Mouse (Mus musculus): ENCODE data around the gene Sbno2. TPM values are rescaled to one million over a fixed set of nuclear protein-coding genes. Genes with fewer than 3 reads are reported as not detected.
A peak's percentile ranks its signal among the peaks of the same experiment; 100 is the strongest.
"Not testable (repeated sequence)": the region's sequence is repeated elsewhere in the genome, so short reads cannot be mapped to it uniquely, and the experiment has no call there.

Sbno2 gene
- total RNA-seq, 2 experiments from 2014 or later, result 31.0 to 41.4 TPM

DNA sequence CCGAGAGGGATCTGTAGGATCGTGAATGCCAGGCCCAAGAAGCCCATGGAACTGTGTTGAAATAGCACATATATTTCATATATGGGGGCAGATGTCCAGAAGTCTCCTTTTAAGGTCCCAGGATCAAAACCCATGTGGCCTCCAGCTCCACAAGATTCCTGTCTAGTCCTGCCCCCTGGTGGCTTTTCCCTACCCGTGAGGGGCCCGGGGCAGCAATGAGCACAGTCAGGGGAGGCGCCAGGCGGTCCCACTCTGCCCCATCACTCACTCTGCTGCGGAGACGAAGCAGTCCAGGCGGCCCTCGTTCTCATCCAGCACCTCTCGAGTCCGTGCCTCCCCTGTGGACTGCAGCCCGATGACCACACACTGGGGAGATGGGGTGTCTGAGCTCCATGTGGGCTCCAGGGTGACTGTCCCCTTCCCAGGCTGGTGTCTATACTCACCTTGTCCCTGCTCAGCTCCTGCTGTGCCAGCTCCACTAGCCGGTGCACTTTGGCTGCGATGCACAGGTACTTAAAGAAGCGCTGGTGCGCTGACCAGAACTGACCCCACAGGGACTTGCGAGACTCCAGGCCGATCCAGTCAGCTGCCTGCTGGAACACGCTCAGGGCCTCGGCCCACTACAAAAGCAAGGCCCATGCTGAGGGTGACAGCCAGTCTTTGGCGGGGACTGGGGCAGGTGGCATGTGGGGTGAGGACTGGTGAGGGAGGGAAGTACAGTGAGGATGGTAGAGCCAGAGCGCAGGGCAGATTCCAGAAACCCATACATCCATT lies 41.3 kb downstream of the Sbno2 start:
- DNase-seq (ENCODE audit: low spot score in 2 of 2), result no peak

DNA sequence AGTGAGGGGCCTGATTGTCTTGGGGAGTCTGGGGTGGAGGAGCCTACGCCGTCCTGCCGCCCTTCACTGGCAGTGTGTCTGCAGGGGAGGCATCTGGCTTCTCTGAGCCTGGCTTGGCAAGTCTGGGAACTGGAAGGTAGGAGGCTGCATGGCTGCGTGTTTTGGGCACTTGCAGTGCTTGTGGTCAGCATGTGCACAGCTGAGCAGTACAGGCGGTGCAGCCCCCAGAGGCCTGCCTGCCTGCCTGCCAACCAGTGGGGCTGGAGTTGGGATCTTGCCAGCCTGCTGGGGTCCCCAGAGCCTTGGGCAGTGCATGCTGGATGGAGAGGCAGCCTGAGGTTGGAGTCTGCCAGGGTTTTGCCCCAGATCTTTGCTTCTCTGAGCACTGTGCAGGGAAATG lies 42.3 kb downstream of the Sbno2 start:
- no peak for DNase-seq (ENCODE audit: low spot score in 2 of 2)

- DNase-seq (ENCODE audit: low spot score in 2 of 2), result no peak
Observed at GRCm38 (mm10) chr10:80057683-80058326, 47.6 kb downstream of the Sbno2 start.

GRCm38 (mm10) chr10:80056976-80057682 lies 48.2 kb downstream of the Sbno2 start:
- no peak for DNase-seq (ENCODE audit: low spot score in 2 of 2)

DNA sequence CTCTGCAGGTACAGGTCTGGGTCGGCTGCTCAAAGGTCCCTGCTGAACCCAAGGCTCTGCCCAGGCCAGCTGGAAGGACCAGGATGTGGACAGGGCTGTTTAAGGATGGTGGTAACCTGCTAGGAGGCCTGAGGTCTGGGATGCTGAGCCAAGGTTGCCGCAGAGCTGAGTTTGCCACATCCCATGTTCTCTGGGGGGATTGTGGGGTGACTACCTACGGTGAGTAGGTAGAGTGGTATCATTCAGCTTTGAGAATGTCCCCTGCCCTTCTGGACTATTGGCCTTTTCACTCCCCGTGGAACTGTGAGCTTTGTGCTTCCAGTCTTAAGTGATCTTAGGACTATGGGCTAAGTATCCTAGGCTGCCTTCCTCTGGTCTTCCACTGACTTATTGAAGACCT lies 48.9 kb downstream of the Sbno2 start:
- DNase-seq (ENCODE audit: low spot score in 2 of 2), result no peak

DNA sequence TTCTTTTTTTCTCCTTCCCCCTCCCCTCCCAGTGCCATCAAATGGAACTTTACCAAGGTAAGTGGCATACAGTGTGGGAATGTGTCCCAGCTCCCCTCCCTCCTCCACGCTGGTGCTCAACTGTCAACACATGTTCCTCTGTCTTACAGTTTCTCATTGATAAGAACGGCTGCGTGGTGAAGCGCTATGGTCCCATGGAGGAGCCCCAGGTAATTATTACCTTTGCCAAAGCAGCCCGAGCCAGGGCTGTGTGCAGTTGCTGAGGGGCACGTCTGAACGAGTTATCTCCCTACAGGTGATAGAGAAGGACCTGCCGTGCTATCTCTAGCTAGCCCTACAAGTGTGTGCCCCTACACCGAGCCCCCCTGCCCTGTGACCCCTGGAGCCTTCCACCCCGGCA lies 49.5 kb downstream of the Sbno2 start:
- DNase-seq (ENCODE audit: low spot score in 2 of 2), result no peak

- DNase-seq (ENCODE audit: low spot score in 2 of 2), result no peak
Observed at GRCm38 (mm10) chr10:80055364-80055763, 50.0 kb downstream of the Sbno2 start.

- not testable (repeated sequence) for DNase-seq (ENCODE audit: low spot score in 2 of 2)
Observed at GRCm38 (mm10) chr10:80054911-80055310, 50.5 kb downstream of the Sbno2 start.

- peak; percentile 64 to 71 for DNase-seq (ENCODE audit: low spot score in 2 of 2)
Observed at GRCm38 (mm10) chr10:80053831-80054815, 51.2 kb downstream of the Sbno2 start.

DNA sequence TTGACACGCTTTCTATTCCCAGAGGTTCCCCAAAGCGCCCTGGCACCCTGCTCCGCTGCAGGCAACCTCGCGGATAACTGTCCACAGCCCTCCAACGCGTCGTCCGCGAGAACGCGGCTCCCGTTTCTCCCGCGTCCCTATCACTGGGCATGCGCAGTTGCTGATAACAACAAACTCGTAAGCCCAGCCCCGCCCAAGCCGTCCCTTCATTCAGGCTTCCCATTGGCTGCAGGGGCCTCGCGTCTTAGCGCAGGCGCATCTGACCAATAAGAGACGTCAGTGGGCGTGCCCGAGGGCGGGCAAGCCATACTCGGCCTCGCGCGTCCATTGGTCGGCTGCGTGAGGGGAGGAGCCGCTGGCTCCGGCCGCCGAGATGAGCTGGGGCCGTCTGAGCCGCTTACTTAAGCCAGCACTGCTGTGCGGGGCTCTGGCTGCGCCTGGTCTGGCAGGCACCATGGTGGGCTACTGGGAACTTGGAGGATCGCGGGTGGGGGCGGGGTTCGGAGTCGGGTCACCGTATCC lies 52.1 kb downstream of the Sbno2 start:
- DNase-seq (ENCODE audit: low spot score in 2 of 2), result peak; percentile 98

DNA sequence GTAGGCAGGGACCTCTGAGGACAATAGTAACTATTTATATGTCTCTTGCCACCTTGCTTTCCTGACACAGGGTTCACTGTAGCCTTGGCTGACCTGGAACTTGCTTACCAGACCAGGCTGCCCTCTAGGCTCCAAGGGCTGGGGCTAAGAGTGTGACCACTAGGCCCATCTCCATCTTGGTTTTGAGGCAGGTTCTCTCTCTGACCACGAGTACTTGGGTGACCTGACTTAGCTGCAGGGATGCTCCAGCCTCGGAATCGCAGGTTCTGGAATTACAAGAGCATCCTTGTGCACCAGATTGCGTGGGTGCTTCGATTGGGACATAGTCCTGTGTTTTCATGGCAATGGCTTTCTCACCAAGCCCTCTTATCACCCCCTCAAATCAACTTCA lies 53.0 kb downstream of the Sbno2 start:
- no peak for DNase-seq (ENCODE audit: low spot score in 2 of 2)

DNA sequence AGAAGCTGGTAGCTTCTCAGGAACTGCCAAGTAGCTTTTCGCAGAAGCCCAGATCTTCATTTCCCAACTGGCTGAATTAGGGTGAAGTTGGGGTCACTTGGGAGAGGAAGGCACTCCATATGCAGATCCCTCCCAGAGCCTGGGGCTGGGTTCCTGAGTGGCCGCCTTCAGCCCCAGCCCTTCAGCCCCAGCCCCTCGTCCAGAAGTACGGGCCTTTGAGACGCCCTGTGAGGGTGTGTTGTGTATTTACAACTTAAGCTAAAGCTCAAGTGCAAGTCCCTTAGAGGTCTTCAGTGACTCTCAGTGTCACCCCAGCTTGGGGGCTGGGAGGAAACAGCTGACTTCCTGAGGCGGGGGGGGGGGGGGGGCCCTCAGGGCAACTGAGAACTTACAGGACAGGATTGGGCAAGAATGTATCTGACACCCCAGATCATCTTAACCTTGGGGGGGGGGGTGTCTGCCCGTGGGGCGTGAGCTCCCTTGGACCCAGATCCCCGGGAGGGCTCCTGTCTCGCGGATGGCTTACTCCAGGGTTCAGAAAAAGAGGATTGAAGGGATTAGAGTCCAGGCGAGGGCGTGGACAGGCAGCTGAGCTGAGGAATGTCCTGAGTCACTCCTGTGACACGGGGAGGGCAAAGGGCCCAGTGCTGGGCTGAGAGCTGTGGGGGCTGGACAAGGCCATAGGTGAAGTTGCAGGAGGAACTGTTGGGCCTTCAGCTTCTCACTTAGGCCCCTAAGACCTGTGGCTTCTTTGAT lies 53.6 kb downstream of the Sbno2 start:
- DNase-seq (ENCODE audit: low spot score in 2 of 2), result peak in 1 of 2 experiments; percentile 54

DNA sequence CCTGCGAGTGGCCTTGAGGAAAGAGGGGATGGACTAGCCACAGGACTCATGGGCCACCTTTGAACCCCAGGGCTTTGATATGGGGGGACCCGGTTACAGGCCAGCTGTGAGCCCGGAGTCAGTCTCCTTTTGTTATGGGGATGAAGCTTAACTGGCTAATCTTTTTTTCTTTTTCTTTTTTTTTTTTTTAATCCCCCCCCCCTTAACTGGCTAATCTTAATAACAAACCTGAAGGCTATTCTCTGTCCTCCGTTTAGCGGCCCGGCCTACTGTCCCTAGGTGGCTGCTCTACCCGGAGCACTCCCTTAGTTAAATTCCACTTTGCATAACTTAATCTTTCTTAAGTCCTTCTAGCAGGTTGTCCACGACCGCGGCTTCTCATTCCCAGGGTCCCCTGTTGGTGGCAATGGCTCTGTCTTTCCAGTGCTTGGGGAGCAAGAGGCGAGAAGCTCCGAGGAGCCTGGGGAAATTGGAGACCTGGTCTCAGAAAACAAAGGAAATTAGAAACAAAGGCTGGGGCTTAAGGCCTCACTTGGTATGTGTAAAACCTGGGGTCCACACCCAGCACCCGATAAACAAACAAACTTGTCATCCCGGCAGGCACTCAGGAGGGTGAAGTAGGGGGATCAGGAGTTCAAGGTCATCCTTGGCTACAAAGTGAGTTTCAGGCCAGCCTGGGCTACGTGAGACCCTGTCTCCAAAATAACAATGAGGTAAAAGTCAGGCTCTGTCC lies 54.3 kb downstream of the Sbno2 start:
- no peak for DNase-seq (ENCODE audit: low spot score in 2 of 2)

- no peak for DNase-seq (ENCODE audit: low spot score in 2 of 2)
Observed at GRCm38 (mm10) chr10:80050244-80050643, 55.1 kb downstream of the Sbno2 start.

- no peak for DNase-seq (ENCODE audit: low spot score in 2 of 2)
Observed at GRCm38 (mm10) chr10:80048834-80049233, 56.5 kb downstream of the Sbno2 start.

GRCm38 (mm10) chr10:80048396-80048795 lies 57.0 kb downstream of the Sbno2 start:
- DNase-seq (ENCODE audit: low spot score in 2 of 2), result no peak

GRCm38 (mm10) chr10:80047041-80047565 lies 58.3 kb downstream of the Sbno2 start, which contains the start of gene Gpx4:
TSS of gene Gpx4 (plus strand) at chr10:80047166.
- no peak for DNase-seq (ENCODE audit: low spot score in 2 of 2)

DNA sequence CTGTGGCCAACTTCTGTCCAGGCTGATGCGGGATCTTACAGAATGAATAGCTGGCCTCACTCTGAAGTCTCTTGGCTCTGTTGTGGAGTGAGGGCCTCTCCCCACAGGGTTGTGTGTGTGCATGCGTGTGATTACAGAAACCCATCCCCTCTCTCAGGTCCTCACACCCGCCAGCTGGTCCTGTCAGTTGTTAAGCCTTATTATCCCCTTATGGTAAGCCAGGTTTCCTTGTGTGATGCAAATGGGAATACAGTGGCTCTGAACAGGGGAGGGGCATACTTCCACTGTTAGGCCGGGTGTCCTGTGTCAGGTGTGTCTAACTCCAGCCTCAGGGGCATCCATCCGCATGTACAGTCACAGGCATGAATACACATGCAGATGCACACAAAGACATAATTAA lies 59.6 kb downstream of the Sbno2 start:
- DNase-seq (ENCODE audit: low spot score in 2 of 2), result no peak

- not testable (repeated sequence) for DNase-seq (ENCODE audit: low spot score in 2 of 2)
Observed at GRCm38 (mm10) chr10:80045364-80045763, 60.0 kb downstream of the Sbno2 start.

All from adrenal gland, adult 18-20 months (tissue).